Mouse (Mus musculus): ENCODE results near the gene Bscl2. TPM values are rescaled to one million over a fixed set of nuclear protein-coding genes. Genes with fewer than 3 reads are reported as not detected.
"Not testable (repeated sequence)": the region's sequence is repeated elsewhere in the genome, so short reads cannot be mapped to it uniquely, and the experiment has no call there.

Bscl2 gene
- polyA plus RNA-seq, 1 experiment from 2014 or later: 110 TPM

DNA sequence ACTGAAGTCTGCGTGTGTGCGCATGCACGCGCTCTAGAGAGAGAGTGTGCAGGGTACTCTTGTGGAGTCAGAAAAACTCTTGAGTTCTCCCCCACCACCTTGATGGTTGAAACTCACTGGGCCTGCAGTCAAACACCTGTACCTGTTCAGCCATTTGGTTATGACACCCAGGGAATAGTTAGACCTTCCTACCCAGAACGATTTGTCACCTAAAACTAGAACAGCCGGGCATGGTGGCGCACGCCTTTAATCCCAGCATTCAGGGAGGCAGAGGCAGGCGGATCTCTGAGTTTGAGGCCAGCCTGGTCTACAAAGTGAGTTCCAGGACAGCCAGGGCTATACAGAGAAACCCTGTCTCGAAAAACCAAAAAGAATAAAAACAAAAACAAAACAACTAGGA is 940 bp upstream of the Bscl2 start:
- Histone ChIP-seq H3K27ac (replicated peaks) (peak overlapping the region; percentile 98; the same call in 1 of the 2 replicates), H3K36me3 (peaks cover 46% of the 10 kb centered on the region), H3K4me2 (peak overlapping the region; percentile 83; the same call in 1 of the 2 replicates), H3K4me1 (peaks cover 34% of the 10 kb centered on the region)
- not testable (repeated sequence) for H3K9ac ChIP-seq (replicated peaks); H3K4me3 ChIP-seq (replicated peaks); ATAC-seq (ENCODE audit: low FRiP score); H3K27me3 ChIP-seq (replicated peaks); H3K9me3 ChIP-seq (replicated peaks)
- 98% methylated on average over 10 of the region's 10 CpGs for WGBS

DNA sequence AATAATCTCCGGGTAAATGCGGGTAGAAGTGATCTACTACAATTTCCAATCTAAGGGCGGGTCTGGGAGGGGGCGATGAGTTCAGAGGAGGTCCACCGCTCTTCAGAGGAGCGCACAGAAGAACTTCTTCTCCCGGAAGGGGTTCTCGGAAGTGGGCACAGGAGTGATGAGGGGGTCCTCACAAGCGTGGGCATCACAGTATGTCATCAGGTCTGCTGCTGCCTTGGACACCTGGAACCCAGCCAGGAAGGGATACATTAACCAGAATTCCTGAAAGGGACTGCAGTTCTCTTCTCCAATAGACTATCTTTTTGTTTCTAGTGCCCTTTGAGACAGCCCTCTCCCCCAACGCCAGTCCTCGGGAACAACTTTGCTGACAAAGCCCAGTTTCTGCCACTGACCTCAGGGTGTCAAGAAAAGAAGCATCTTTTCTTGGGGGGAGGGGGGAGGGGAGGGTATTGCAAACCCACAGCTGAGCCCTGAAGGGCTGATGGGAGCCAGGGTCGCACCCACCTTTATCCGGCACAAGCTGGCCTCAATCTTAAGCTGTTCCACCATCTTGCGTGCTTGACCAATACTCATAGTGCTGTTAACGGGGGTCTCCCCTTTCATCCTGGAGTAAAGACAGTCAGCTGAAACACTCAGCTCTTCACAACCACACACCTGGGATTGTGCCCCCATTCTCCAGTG is 919 bp downstream of the Bscl2 start:
- Histone ChIP-seq H3K9ac (replicated peaks) (peak overlapping the region; percentile 75), H3K4me2 (peak overlapping the region; percentile 83), H3K36me3 (peaks cover 39% of the 10 kb centered on the region), H3K4me1 (peaks cover 43% of the 10 kb centered on the region), H3K4me3 (replicated peaks) (peak overlapping the region; percentile 54), H3K27ac (replicated peaks) (peak overlapping the region; percentile 98), H3K27me3 (replicated peaks) (no peaks in the 10 kb centered on the region), H3K9me3 (replicated peaks) (no peaks in the 10 kb centered on the region)
- ATAC-seq (ENCODE audit: low FRiP score): peak; percentile 20; the same call in 1 of the 2 replicates
- WGBS: 9% methylated on average over 15 of the region's 15 CpGs

GRCm38 (mm10) chr19:8839103-8839907 is 2.0 kb downstream of the Bscl2 start, which contains the start of gene Gng3:
Gene Gng3, minus strand, starts transcription at chr19:8839194.
- H3K36me3 ChIP-seq: peaks cover 28% of the 10 kb centered on the region
- WGBS: 33% methylated on average over 11 of the region's 11 CpGs
- peaks cover 46% of the 10 kb centered on the region for H3K4me1 ChIP-seq
- peak; percentile 87 for ATAC-seq (ENCODE audit: low FRiP score)
- peak within 1 kb of the TSS; percentile 98 for H3K27ac ChIP-seq (replicated peaks)
- no peaks in the 10 kb centered on the region for H3K27me3 ChIP-seq (replicated peaks)
- H3K4me2 ChIP-seq: peak within 1 kb of the TSS; percentile 83
- H3K9ac ChIP-seq (replicated peaks): peak within 1 kb of the TSS; percentile 75
- H3K4me3 ChIP-seq (replicated peaks): peak within 1 kb of the TSS; percentile 54
- no peaks in the 10 kb centered on the region for H3K9me3 ChIP-seq (replicated peaks)

- Histone ChIP-seq H3K27me3 (replicated peaks) (no peaks in the 10 kb centered on the region), H3K4me3 (replicated peaks) (peak overlapping the region; percentile 54), H3K27ac (replicated peaks) (peak overlapping the region; percentile 98), H3K4me2 (peak overlapping the region; percentile 83), H3K4me1 (peaks cover 54% of the 10 kb centered on the region), H3K9ac (replicated peaks) (peak overlapping the region; percentile 75), H3K36me3 (peaks cover 19% of the 10 kb centered on the region), H3K9me3 (replicated peaks) (no peaks in the 10 kb centered on the region)
- WGBS: 16% methylated on average over 29 of the region's 29 CpGs
- no peak; the same call in 1 of the 2 replicates for ATAC-seq (ENCODE audit: low FRiP score)
Measured at GRCm38 (mm10) chr19:8839908-8840791, 2.9 kb downstream of the Bscl2 start.

DNA sequence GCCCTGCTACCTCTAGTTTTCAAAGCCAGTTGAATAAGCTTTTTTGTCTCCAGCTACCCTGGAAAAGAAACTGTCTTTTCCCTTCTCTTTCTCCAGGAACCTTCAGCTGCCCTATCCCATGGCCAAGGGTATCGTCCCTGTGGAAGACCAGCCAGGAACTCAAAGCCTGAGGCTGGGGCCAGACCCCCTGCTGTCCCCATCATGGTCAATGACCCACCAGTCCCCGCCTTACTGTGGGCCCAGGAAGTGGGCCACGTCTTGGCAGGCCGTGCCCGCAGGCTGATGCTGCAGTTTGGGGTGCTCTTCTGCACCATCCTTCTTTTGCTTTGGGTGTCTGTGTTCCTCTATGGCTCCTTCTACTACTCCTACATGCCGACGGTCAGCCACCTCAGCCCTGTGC is 3.7 kb downstream of the Bscl2 start:
- H3K36me3 ChIP-seq: peaks cover 17% of the 10 kb centered on the region
- 91% methylated on average over 7 of the region's 7 CpGs for WGBS
- peak overlapping the region; percentile 54 for H3K4me3 ChIP-seq (replicated peaks)
- H3K27me3 ChIP-seq (replicated peaks): no peaks in the 10 kb centered on the region
- ATAC-seq (ENCODE audit: low FRiP score): no peak
- H3K4me2 ChIP-seq: peak overlapping the region; percentile 83
- peaks cover 54% of the 10 kb centered on the region for H3K4me1 ChIP-seq
- no peaks in the 10 kb centered on the region for H3K9me3 ChIP-seq (replicated peaks)
- H3K27ac ChIP-seq (replicated peaks): no peak overlapping the region
- peak overlapping the region; percentile 75 for H3K9ac ChIP-seq (replicated peaks)

- WGBS: 89% methylated on average over 6 of the region's 6 CpGs
- Histone ChIP-seq H3K9ac (replicated peaks) (no peak overlapping the region), H3K4me2 (no peak overlapping the region), H3K4me1 (peaks cover 43% of the 10 kb centered on the region), H3K27me3 (replicated peaks) (no peaks in the 10 kb centered on the region), H3K9me3 (replicated peaks) (no peaks in the 10 kb centered on the region), H3K36me3 (peaks cover 36% of the 10 kb centered on the region), H3K4me3 (replicated peaks) (no peak overlapping the region), H3K27ac (replicated peaks) (no peak overlapping the region)
- ATAC-seq (ENCODE audit: low FRiP score): no peak
Measured at GRCm38 (mm10) chr19:8842961-8843360, 5.7 kb downstream of the Bscl2 start.

GRCm38 (mm10) chr19:8844371-8845129 is 7.3 kb downstream of the Bscl2 start:
- no peak overlapping the region for H3K4me3 ChIP-seq (replicated peaks)
- H3K9ac ChIP-seq (replicated peaks): no peak overlapping the region
- peaks cover 38% of the 10 kb centered on the region for H3K4me1 ChIP-seq
- no peaks in the 10 kb centered on the region for H3K27me3 ChIP-seq (replicated peaks)
- H3K36me3 ChIP-seq: peaks cover 47% of the 10 kb centered on the region
- H3K4me2 ChIP-seq: no peak overlapping the region
- no peak for ATAC-seq (ENCODE audit: low FRiP score)
- no peak overlapping the region for H3K27ac ChIP-seq (replicated peaks)
- WGBS: 54% methylated on average over 5 of the region's 5 CpGs
- no peaks in the 10 kb centered on the region for H3K9me3 ChIP-seq (replicated peaks)

DNA sequence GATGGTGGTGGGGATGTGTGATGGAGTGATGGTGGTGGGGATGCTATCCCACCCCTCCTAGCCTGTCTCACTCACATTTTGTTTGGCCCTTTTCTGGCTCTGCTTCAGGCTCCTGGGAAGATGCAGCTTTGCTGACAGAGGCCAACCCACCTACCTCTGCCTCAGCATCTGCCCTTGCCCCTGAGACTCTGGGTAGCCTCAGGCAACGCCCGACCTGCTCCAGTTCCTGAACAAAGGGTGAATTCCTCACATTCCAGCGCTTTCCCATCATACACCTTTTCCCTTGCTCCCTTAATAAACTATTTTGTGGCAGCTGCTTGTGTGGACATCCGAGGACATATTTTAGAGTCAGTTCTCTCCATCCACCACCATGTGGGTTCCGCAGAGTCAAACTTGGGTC is 11.1 kb downstream of the Bscl2 start:
- WGBS: 87% methylated on average over 5 of the region's 5 CpGs

DNA sequence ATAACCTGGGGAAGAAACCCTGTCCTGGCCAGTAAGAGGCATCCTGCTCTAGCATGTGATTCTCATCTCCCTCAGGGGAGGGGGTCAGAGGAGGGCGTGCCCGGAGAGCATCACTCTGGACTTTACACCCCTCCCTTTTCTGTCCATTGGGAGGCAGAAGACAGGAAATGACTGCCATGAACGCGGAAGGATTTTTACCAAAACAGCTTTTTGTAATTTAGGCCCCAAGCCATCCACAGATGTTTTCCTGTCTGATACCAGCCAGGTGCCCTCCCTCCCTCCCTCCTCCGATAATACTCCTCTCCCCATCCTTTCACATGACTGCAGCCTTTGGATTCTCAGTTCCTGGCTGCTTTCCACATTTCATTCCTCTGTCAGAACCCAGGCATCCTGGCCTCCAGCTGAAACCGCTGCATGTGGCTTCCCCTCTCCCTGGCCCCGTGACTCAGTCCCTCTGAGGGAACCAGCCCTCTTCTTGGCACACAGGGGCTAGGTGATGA is 13.2 kb downstream of the Bscl2 start, which contains the start of gene Lrrn4cl:
Lrrn4cl (plus strand) TSS at position 367 of the 500 bp plus-strand sequence.
- ATAC-seq (ENCODE audit: low FRiP score): peak; percentile 48; the same call in 1 of the 2 replicates
- H3K9ac ChIP-seq (replicated peaks): no peak within 1 kb of the TSS
- peak within 1 kb of the TSS; percentile 20; the same call in 1 of the 2 replicates for H3K4me2 ChIP-seq
- peaks cover 36% of the 10 kb centered on the region for H3K36me3 ChIP-seq
- H3K9me3 ChIP-seq (replicated peaks): no peaks in the 10 kb centered on the region
- H3K27ac ChIP-seq (replicated peaks): peak within 1 kb of the TSS; percentile 28; the same call in 1 of the 2 replicates
- H3K4me1 ChIP-seq: 0 out of 2 replicates have a peak, but pooled peaks cover 7% of the 10 kb centered on the region
- no peaks in the 10 kb centered on the region for H3K27me3 ChIP-seq (replicated peaks)
- no peak within 1 kb of the TSS for H3K4me3 ChIP-seq (replicated peaks)
- 38% methylated on average over 7 of the region's 7 CpGs for WGBS

More for the DNA sequence above, 11.1 kb downstream of the Bscl2 start:
- ATAC-seq (ENCODE audit: low FRiP score): no peak
- Histone ChIP-seq H3K4me1 (peaks cover 18% of the 10 kb centered on the region; the same call in 1 of the 2 replicates), H3K9me3 (replicated peaks) (no peaks in the 10 kb centered on the region), H3K9ac (replicated peaks) (no peak overlapping the region), H3K27me3 (replicated peaks) (no peaks in the 10 kb centered on the region), H3K4me2 (no peak overlapping the region), H3K36me3 (peaks cover 37% of the 10 kb centered on the region), H3K27ac (replicated peaks) (no peak overlapping the region), H3K4me3 (replicated peaks) (no peak overlapping the region)

GRCm38 (mm10) chr19:8851639-8852038 is 14.4 kb downstream of the Bscl2 start:
- ATAC-seq (ENCODE audit: low FRiP score): no peak
- Histone ChIP-seq H3K9me3 (replicated peaks) (no peaks in the 10 kb centered on the region), H3K4me3 (replicated peaks) (no peak overlapping the region), H3K4me2 (no peak overlapping the region), H3K27me3 (replicated peaks) (no peaks in the 10 kb centered on the region), H3K4me1 (0 out of 2 replicates have a peak, but pooled peaks cover 7% of the 10 kb centered on the region), H3K36me3 (peaks cover 24% of the 10 kb centered on the region), H3K9ac (replicated peaks) (no peak overlapping the region), H3K27ac (replicated peaks) (no peak overlapping the region)
- 51% methylated on average over 7 of the region's 7 CpGs for WGBS

Data from neural tube, embryonic 15.5 days (tissue).